Mouse (Mus musculus): ENCODE data around the gene Galnt11.
A peak's percentile ranks its signal among the peaks of the same experiment; 100 is the strongest.
"Not testable (repeated sequence)": the region's sequence is repeated elsewhere in the genome, so short reads cannot be mapped to it uniquely, and the experiment has no call there.

Galnt11 gene

DNA sequence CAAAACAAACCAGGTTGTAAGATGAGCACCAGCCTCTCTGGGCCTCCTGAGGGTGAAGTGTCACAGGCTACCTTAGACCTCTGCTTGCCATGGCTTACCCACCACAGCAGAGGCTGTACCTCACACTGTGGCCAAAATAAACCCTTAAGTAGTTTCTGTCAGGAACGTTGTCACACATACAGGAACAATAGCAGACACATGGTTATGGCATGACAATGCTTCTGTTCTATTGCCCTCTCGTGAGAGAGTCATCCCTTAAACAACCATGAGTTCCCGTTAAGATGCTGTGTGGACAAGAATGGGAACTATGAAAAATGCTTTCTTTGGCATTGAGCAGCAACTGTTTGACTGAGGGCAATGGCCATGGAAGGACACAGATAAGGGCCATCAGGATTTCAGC is at the start of gene Galnt11:
Galnt11 (plus strand) TSS at position 301 of the 400 bp plus-strand sequence.
- no peak for DNase-seq (ENCODE audit: low read depth, low spot score)

DNA sequence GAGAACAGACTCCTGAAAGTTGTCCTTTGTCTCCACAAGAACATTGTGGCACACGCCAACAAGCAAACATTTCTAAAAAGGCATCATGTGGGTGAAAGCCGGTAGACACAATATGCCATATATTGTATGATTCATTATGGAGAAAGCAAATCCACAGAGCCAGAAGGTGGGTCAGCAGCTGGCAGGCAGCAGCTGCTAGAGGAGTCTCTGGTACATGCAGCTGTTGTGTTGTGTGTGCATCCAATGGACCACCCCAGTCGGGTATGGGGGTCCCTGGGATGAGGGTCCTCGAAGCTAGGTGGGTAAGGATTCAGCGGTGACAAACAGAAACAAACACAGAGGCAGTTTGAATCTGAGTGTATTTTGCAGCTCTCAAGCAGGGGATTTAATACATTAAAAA is 43.8 kb upstream of the Galnt11 start:
- DNase-seq (ENCODE audit: low read depth, low spot score) = peak; percentile 45

DNA sequence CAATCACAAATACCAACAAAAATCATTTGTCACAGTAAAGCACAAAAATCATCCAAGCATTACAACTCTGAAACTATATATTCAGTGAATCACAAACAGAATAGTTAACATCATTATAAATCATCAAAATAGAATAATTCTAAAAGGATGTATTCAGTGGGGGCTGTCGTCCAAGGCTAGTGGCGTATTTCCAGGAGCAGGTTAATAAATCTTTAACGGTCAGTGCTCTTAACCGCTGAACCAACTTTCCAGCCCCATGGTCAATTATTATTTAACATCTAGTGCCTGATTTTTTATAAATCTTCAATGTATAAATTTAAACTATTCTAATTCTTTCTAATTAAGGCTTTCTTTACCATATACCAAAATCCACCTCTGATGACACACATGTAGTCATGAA is 43.2 kb upstream of the Galnt11 start:
- DNase-seq (ENCODE audit: low read depth, low spot score) = not testable (repeated sequence)

- no peak for DNase-seq (ENCODE audit: low read depth, low spot score)
Measured at GRCm38 (mm10) chr5:25179284-25179683, 42.4 kb upstream of the Galnt11 start.

DNA sequence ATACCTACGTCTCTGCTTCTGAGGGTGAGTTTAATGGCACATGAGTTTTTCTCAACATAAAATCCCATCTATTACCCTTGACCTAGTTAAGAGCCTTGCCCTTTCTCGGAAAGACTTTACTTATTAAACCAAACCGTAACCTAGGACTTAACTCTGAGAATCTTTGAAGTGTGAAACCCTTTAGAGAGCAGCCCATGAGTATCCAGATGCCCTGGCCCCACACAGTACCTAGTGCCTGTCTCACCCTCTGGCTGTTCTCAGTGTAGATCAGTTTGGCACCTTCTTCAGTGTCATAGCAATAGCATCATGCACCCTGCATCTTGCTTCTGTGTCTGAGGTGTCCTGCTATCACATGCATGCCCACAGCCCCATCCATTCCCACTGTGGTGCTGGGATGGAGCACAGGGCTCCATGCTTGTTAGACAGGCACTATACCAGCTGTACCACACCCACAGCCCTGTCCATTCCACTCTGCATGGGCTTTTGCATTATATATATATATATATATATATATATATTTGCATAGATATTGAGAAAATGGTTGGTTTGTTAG is 41.7 kb upstream of the Galnt11 start:
- no peak for DNase-seq (ENCODE audit: low read depth, low spot score)

DNA sequence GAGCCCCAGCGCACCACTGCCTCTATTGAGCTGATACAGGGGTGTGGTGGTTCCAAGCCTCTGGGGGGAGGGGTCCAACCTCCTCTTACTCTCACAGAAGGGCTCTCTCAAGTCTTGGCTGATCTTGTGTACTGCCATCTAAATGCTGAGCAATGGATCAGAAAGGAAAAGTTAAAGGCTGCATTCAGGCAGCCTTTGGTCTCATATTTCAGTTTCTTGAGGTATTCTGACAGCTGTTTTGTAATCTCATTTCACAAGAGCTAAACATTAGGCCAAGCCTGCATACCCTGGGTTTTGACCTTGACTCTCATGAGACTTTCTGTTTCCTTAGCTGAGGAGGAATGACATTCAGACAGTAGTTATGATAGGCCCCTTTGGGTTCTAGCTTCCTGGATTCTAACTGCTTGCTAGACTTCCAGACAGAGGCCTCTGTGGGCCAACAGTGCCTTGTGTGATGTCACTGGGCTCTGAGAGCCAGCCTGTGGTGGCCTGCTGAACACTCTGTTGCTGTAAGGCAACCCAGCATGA is 40.6 kb upstream of the Galnt11 start, which contains the start of gene Galntl5:
Galntl5 (plus strand) TSS at position 457 of the 528 bp plus-strand sequence.
- no peak for DNase-seq (ENCODE audit: low read depth, low spot score)

GRCm38 (mm10) chr5:25183595-25183994 is 38.1 kb upstream of the Galnt11 start:
- no peak for DNase-seq (ENCODE audit: low read depth, low spot score)

- DNase-seq (ENCODE audit: low read depth, low spot score) = peak; percentile 15
Measured at GRCm38 (mm10) chr5:25184594-25184993, 37.1 kb upstream of the Galnt11 start.

DNA sequence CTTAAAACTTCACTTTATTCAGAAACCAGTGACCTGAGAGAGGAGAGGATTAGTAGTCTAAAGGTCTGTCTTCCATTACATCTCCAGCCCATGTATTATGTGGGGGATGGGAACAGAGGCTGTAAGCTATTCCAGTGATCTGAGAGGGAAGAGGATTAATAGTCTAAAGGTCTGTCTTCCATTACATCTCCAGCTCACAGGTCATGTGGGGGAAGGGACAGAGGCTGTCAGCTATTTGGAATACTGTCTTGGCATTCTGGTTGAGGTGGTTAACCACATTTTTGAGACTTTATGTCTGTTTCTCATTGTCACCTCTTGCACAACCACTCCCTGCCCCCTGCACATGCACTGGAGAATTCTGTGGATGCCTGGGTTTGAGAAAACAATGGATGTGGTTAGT is 34.0 kb upstream of the Galnt11 start:
- DNase-seq (ENCODE audit: low read depth, low spot score) = no peak

- DNase-seq (ENCODE audit: low read depth, low spot score) = peak; percentile 22
Measured at GRCm38 (mm10) chr5:25188802-25189201, 32.9 kb upstream of the Galnt11 start.

DNA sequence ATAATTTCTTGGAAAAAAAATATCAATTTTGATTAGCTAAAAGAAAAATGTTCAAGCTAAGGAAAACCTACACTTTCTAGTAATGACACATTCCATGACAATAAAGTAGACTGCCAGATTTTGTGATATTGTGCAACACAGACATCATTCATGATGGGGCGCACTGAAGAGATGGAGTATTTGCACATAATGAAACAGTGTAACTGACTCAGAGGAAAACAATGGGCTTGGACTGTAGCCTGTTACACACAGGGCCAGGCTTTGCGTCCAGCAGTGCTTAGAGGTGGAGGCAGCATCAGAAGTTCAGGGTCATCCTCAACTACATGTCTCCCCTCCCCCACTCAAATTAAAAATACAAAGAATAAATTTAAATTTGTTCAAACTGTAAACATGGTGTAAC is 31.2 kb upstream of the Galnt11 start:
- no peak for DNase-seq (ENCODE audit: low read depth, low spot score)

DNA sequence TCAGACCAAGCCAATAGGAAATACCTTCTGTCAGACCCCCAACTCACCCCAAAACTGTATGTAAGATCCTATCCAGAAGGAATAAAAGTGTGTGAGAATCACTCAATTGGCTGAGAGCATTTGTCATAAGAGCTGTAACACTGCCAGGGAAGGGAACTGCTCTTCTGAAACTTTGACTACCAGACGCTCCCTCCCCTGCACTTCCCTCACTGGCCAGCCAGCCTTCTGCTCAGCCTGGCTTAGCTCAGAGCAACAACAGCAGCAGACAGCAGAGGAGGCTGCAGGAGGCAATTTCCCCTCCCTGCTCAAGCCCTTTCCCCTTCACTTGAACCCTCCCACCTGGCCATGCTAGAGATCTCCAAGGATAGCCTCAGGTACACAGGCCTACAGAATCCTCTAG is 9.8 kb upstream of the Galnt11 start:
- peak; percentile 69 for DNase-seq (ENCODE audit: low read depth, low spot score)

- peak; percentile 34 for DNase-seq (ENCODE audit: low read depth, low spot score)
Measured at GRCm38 (mm10) chr5:25213216-25213615, 8.5 kb upstream of the Galnt11 start.

DNA sequence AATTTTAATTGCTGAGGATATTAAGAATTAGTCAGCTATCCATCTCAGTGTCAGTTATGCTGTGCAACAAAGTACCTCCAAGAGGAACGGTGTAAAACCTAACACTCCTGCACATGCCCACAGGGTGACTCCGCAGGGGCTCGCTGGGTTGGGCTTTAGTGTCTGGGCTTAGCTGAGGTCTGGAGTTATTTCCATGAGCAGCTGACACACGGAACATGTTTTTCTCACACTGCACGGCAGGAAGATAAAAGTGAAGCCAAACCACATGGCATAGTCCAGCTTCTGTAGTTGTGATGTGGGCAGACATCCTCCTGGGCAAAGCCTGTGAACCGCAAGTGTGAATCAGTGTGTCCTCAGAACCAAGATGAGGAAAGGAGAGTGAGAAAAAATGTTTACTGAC is 6.7 kb upstream of the Galnt11 start:
- peak; percentile 37 for DNase-seq (ENCODE audit: low read depth, low spot score)

DNA sequence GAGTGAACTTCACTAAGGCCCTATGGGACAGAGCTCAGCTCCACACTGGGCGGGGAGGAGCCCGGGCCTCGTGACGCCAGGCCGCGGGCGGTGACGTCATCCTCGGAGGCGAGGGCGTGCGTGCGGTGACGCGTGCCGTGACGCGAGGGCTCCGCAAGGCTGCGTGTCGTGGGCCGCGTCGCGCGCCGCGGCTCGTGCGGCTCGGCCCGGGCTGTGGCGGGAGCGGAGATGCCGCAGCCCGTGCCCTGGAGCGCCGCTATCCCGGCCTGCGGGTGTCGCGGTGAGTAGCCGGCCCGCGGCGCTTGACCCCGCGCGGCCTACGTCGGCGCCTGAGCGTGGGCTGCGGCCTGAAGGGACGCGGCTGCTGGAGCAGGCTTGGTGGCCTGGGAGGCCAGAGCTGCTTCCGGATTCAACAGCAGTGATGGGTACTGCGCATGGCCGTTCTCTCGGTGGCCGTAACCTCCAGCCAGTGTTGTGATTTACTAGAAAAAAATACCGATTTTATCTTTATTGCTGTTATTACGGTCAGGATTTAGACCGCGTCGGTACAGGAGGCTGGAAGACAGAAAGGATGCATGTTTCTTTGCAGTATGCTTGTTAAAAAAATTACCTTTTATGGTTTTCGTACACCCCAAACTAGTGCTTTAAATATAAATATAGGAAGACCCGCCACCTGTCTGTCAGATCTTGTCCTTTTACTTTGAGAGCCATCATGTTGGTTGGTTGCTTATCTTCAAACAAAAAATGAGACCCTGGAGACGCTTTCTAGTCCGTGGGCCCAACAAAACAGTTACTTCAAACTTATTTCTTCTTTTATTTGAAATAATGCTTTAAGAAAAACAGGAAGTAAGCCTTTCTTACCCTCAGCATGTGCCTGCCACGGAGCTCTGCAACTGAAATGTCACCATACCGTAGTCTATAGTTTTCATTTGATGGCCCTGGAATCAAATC is 1.3 kb downstream of the Galnt11 start, which contains the start of gene E130116L18Rik:
E130116L18Rik (minus strand) TSS at position 402 of the 951 bp plus-strand sequence.
- peak; percentile 95 for DNase-seq (ENCODE audit: low read depth, low spot score)

DNA sequence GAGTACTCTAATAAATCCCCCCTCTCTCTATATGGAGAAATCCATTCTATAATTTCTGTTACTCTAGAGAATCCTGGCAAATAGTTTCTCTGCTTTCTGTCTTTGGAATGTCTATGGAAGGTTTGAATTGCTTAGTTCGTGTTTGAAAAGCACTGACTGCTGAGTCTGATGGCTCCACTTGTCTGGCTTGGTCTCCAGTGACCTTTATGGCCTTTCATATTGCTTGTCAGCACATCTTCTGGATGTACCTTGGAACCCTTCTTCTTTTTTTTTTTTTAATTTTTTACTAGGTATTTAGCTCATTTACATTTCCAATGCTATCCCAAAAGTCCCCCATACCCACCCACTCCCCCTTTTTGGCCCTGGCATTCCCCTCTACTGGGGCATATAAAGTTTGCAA is 2.7 kb downstream of the Galnt11 start:
- not testable (repeated sequence) for DNase-seq (ENCODE audit: low read depth, low spot score)

GRCm38 (mm10) chr5:25243101-25243500 is 21.4 kb downstream of the Galnt11 start:
- DNase-seq (ENCODE audit: low read depth, low spot score) = peak; percentile 42

- DNase-seq (ENCODE audit: low read depth, low spot score) = no peak
Measured at GRCm38 (mm10) chr5:25245806-25246472, 24.2 kb downstream of the Galnt11 start.

- DNase-seq (ENCODE audit: low read depth, low spot score) = no peak
Measured at GRCm38 (mm10) chr5:25246473-25246865, 24.8 kb downstream of the Galnt11 start.

GRCm38 (mm10) chr5:25247036-25247435 is 25.3 kb downstream of the Galnt11 start:
- DNase-seq (ENCODE audit: low read depth, low spot score) = no peak

GRCm38 (mm10) chr5:25252423-25252822 is 30.7 kb downstream of the Galnt11 start:
- peak; percentile 36 for DNase-seq (ENCODE audit: low read depth, low spot score)
